Mouse (Mus musculus): ENCODE data around the gene Actl10.

DNA sequence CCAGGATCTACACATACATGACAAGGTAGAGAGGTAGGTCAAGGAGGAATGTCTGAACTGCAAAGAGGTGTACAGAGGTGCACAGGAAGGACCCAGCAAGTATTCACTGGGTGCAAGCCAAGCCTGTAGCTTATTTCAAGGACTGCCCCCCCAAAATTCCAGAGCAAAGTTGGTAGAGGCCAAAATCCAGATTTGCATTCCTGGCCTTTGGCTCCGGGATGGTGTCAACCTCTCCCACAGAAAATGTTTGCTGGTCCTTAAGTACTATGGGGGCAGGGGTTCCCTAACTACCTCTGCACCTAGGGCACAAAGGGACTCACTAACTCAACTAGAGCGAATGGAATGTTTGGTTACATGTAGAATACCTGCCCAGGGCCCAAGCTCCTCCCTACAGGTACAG, 16.2 kb downstream of the Actl10 start:
- no peak for TF ChIP-seq POLR2A (IDR thresholded peaks at IDR 0.05; ENCODE audit: insufficient read depth, low read depth, low read length)
- TF ChIP-seq CTCF (IDR thresholded peaks at IDR 0.05; ENCODE audit: insufficient read depth, low read depth, low read length), result no peak

Measured in olfactory bulb, adult 2 months (tissue).